Mouse (Mus musculus): ENCODE results near the gene Slc25a17. TPM values are rescaled to one million over a fixed set of nuclear protein-coding genes. Genes with fewer than 3 reads are reported as not detected.

The Slc25a17 gene
- polyA plus RNA-seq, 1 experiment from 2014 or later: 56.4 TPM

- Histone ChIP-seq H3K4me3 (ENCODE audit: control insufficient read depth in 1 of 2, insufficient read depth in 1 of 2, low read depth in 1 of 2, low read length in 2 of 2) (no peak overlapping the region), H3K4me1 (ENCODE audit: control insufficient read depth in 2 of 2, insufficient read depth in 2 of 2, low read length in 2 of 2) (peaks cover 0 to 15% of the 10 kb centered on the region in 2 experiments; a peak in 2 of 4 replicates), H3K4me2 (ENCODE audit: low read length) (no peak overlapping the region), H3K36me3 (ENCODE audit: control insufficient read depth, insufficient read depth, low read length) (0 out of 2 replicates have a peak, but pooled peaks cover 5% of the 10 kb centered on the region), H3K9ac (ENCODE audit: low read length) (no peak overlapping the region), H3K27me3 (ENCODE audit: control insufficient read depth, insufficient read depth, low read length) (no peaks in the 10 kb centered on the region), H3K9me3 (ENCODE audit: control insufficient read depth, low read length) (no peaks in the 10 kb centered on the region), H3K27ac (replicated peaks in 1 of 2; ENCODE audit: control insufficient read depth in 1 of 2, insufficient read depth in 1 of 2, low read depth in 2 of 2, low read length in 2 of 2) (no peak overlapping the region)
- 67% methylated on average over 3 of the region's 3 CpGs for WGBS
- no peak for ATAC-seq (ENCODE audit: insufficient number of reproducible peaks, insufficient read depth, low FRiP score, low read depth)
Measured at GRCm38 (mm10) chr15:81355146-81355761, 5.4 kb downstream of the Slc25a17 start.

GRCm38 (mm10) chr15:81352638-81353037 lies 8.0 kb downstream of the Slc25a17 start:
- no peak overlapping the region for H3K27ac ChIP-seq (replicated peaks in 1 of 2; ENCODE audit: control insufficient read depth in 1 of 2, insufficient read depth in 1 of 2, low read depth in 2 of 2, low read length in 2 of 2)
- WGBS: 79% methylated on average over 1 of the region's 1 CpGs
- no peak for ATAC-seq (ENCODE audit: insufficient number of reproducible peaks, insufficient read depth, low FRiP score, low read depth)
- H3K4me1 ChIP-seq (ENCODE audit: control insufficient read depth in 2 of 2, insufficient read depth in 2 of 2, low read length in 2 of 2): 0 out of 4 replicates have a peak, but pooled peaks cover 0 to 3% of the 10 kb centered on the region in 2 experiments
- no peak overlapping the region for H3K9ac ChIP-seq (ENCODE audit: low read length)
- no peaks in the 10 kb centered on the region for H3K27me3 ChIP-seq (ENCODE audit: control insufficient read depth, insufficient read depth, low read length)
- H3K4me3 ChIP-seq (ENCODE audit: control insufficient read depth in 1 of 2, insufficient read depth in 1 of 2, low read depth in 1 of 2, low read length in 2 of 2): no peak overlapping the region
- 0 out of 2 replicates have a peak, but pooled peaks cover 5% of the 10 kb centered on the region for H3K36me3 ChIP-seq (ENCODE audit: control insufficient read depth, insufficient read depth, low read length)
- H3K9me3 ChIP-seq (ENCODE audit: control insufficient read depth, low read length): no peaks in the 10 kb centered on the region
- H3K4me2 ChIP-seq (ENCODE audit: low read length): no peak overlapping the region

DNA sequence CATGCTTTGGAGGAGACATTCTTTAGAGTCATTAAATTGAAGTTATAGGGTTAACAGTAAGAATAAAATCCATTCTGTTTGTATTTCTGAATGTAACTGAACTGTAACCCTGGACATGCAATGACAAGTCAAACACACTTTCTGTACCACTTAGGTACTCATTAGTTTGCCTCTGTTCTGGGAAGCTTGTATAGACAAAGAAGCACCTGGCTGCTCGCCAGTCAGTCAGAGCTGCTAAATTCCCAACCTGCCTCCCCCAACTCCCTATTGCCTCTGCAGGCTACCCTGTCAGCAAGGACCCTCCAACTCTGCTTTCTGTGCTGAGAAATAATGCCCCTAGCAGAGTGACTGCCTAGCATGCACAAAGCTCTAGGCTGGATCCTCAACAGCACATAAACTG lies 10.2 kb downstream of the Slc25a17 start:
- ATAC-seq (ENCODE audit: insufficient number of reproducible peaks, insufficient read depth, low FRiP score, low read depth): no peak
- H3K9me3 ChIP-seq (ENCODE audit: control insufficient read depth, low read length): no peaks in the 10 kb centered on the region
- H3K36me3 ChIP-seq (ENCODE audit: control insufficient read depth, insufficient read depth, low read length): 0 out of 2 replicates have a peak, but pooled peaks cover 5% of the 10 kb centered on the region
- 0 out of 4 replicates have a peak, but pooled peaks cover 0 to 3% of the 10 kb centered on the region in 2 experiments for H3K4me1 ChIP-seq (ENCODE audit: control insufficient read depth in 2 of 2, insufficient read depth in 2 of 2, low read length in 2 of 2)
- no peak overlapping the region for H3K9ac ChIP-seq (ENCODE audit: low read length)
- no peak overlapping the region for H3K4me3 ChIP-seq (ENCODE audit: control insufficient read depth in 1 of 2, insufficient read depth in 1 of 2, low read depth in 1 of 2, low read length in 2 of 2)
- no peak overlapping the region for H3K27ac ChIP-seq (replicated peaks in 1 of 2; ENCODE audit: control insufficient read depth in 1 of 2, insufficient read depth in 1 of 2, low read depth in 2 of 2, low read length in 2 of 2)
- no peak overlapping the region for H3K4me2 ChIP-seq (ENCODE audit: low read length)
- H3K27me3 ChIP-seq (ENCODE audit: control insufficient read depth, insufficient read depth, low read length): no peaks in the 10 kb centered on the region
- WGBS: 39% methylated on average over 1 of the region's 1 CpGs

DNA sequence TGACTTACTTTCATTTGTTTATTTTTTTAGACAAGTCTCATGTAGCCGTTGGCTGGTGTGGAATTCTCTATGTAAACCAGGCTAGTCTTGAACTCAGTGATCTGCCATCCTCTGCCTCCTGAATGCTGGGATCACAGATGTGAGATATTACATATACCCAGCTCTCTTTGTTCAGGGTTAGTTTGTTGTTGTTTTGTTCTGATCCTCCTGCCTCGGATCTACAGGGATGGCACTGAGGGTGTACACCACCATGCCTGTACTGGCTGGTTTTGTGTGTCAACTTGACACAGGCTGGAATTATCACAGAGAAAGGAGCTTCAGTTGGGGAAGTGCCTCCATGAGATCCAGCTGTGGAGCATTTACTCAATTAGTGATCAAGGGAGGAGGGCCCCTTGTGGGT lies 12.2 kb downstream of the Slc25a17 start:
- no peak overlapping the region for H3K27ac ChIP-seq (replicated peaks in 1 of 2; ENCODE audit: control insufficient read depth in 1 of 2, insufficient read depth in 1 of 2, low read depth in 2 of 2, low read length in 2 of 2)

DNA sequence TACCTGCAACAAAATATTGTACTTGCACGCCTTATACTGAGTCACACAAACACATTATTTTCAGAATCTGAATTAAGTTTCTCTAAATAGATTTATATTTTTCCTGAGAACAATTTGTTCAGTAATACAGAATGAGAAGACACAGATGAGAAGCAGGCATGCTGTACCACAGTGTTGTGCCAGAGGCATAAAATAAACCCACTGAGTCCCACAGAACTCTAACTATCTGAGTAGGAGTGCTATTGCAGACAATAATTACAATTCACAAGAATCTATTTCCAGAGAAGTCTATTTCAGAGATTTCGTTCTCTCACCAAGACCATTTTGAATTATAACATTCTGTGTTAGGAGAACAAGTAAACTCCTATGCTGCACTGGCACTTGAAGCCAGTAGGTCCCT lies 13.1 kb downstream of the Slc25a17 start:
- Histone ChIP-seq H3K27me3 (ENCODE audit: control insufficient read depth, insufficient read depth, low read length) (no peaks in the 10 kb centered on the region), H3K4me1 (ENCODE audit: control insufficient read depth in 2 of 2, insufficient read depth in 2 of 2, low read length in 2 of 2) (0 out of 4 replicates have a peak, but pooled peaks cover 0 to 3% of the 10 kb centered on the region in 2 experiments), H3K4me2 (ENCODE audit: low read length) (no peak overlapping the region), H3K36me3 (ENCODE audit: control insufficient read depth, insufficient read depth, low read length) (peaks cover 19% of the 10 kb centered on the region), H3K4me3 (ENCODE audit: control insufficient read depth in 1 of 2, insufficient read depth in 1 of 2, low read depth in 1 of 2, low read length in 2 of 2) (no peak overlapping the region), H3K9ac (ENCODE audit: low read length) (no peak overlapping the region), H3K9me3 (ENCODE audit: control insufficient read depth, low read length) (no peaks in the 10 kb centered on the region), H3K27ac (replicated peaks in 1 of 2; ENCODE audit: control insufficient read depth in 1 of 2, insufficient read depth in 1 of 2, low read depth in 2 of 2, low read length in 2 of 2) (no peak overlapping the region)
- WGBS: 88% methylated on average over 2 of the region's 2 CpGs
- ATAC-seq (ENCODE audit: insufficient number of reproducible peaks, insufficient read depth, low FRiP score, low read depth): no peak

More for the DNA sequence above, 12.2 kb downstream of the Slc25a17 start:
- no peaks in the 10 kb centered on the region for H3K9me3 ChIP-seq (ENCODE audit: control insufficient read depth, low read length)
- H3K4me3 ChIP-seq (ENCODE audit: control insufficient read depth in 1 of 2, insufficient read depth in 1 of 2, low read depth in 1 of 2, low read length in 2 of 2): no peak overlapping the region
- H3K9ac ChIP-seq (ENCODE audit: low read length): no peak overlapping the region
- H3K4me2 ChIP-seq (ENCODE audit: low read length): no peak overlapping the region
- WGBS: 72% methylated on average over 2 of the region's 2 CpGs
- ATAC-seq (ENCODE audit: insufficient number of reproducible peaks, insufficient read depth, low FRiP score, low read depth): no peak
- no peaks in the 10 kb centered on the region for H3K27me3 ChIP-seq (ENCODE audit: control insufficient read depth, insufficient read depth, low read length)
- 0 out of 4 replicates have a peak, but pooled peaks cover 0 to 3% of the 10 kb centered on the region in 2 experiments for H3K4me1 ChIP-seq (ENCODE audit: control insufficient read depth in 2 of 2, insufficient read depth in 2 of 2, low read length in 2 of 2)
- peaks cover 10% of the 10 kb centered on the region for H3K36me3 ChIP-seq (ENCODE audit: control insufficient read depth, insufficient read depth, low read length)

DNA sequence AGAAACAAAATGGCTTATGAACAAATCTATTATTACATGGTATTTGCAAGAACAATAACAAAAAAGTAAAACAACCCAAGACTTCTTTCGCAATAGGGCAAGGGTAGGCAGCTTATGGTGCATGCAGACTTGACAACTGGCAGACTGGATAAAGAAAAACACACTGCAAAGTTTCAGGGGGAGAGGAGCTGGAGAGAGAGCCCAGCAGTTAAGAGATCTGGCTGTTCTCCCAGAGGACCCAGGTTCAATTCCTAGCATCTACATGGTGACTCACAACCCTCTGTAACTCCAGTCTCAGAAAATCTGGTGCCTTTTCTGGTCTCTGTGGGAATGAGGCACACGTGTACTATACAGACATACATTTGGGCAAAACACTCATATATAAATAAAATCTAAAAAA lies 19.2 kb downstream of the Slc25a17 start:
- H3K36me3 ChIP-seq (ENCODE audit: control insufficient read depth, insufficient read depth, low read length): peaks cover 58% of the 10 kb centered on the region
- ATAC-seq (ENCODE audit: insufficient number of reproducible peaks, insufficient read depth, low FRiP score, low read depth): no peak
- WGBS: 86% methylated on average over 2 of the region's 2 CpGs
- no peaks in the 10 kb centered on the region for H3K4me1 ChIP-seq (ENCODE audit: control insufficient read depth in 2 of 2, insufficient read depth in 2 of 2, low read length in 2 of 2)
- H3K9ac ChIP-seq (ENCODE audit: low read length): no peak overlapping the region
- H3K27me3 ChIP-seq (ENCODE audit: control insufficient read depth, insufficient read depth, low read length): no peaks in the 10 kb centered on the region
- H3K27ac ChIP-seq (replicated peaks in 1 of 2; ENCODE audit: control insufficient read depth in 1 of 2, insufficient read depth in 1 of 2, low read depth in 2 of 2, low read length in 2 of 2): no peak overlapping the region
- H3K4me3 ChIP-seq (ENCODE audit: control insufficient read depth in 1 of 2, insufficient read depth in 1 of 2, low read depth in 1 of 2, low read length in 2 of 2): no peak overlapping the region
- no peaks in the 10 kb centered on the region for H3K9me3 ChIP-seq (ENCODE audit: control insufficient read depth, low read length)
- no peak overlapping the region for H3K4me2 ChIP-seq (ENCODE audit: low read length)

GRCm38 (mm10) chr15:81339158-81339557 lies 21.5 kb downstream of the Slc25a17 start:
- WGBS: 96% methylated on average over 3 of the region's 3 CpGs
- H3K27me3 ChIP-seq (ENCODE audit: control insufficient read depth, insufficient read depth, low read length): no peaks in the 10 kb centered on the region
- no peak overlapping the region for H3K27ac ChIP-seq (replicated peaks in 1 of 2; ENCODE audit: control insufficient read depth in 1 of 2, insufficient read depth in 1 of 2, low read depth in 2 of 2, low read length in 2 of 2)
- H3K4me2 ChIP-seq (ENCODE audit: low read length): no peak overlapping the region
- H3K9me3 ChIP-seq (ENCODE audit: control insufficient read depth, low read length): no peaks in the 10 kb centered on the region
- H3K9ac ChIP-seq (ENCODE audit: low read length): no peak overlapping the region
- peaks cover 74% of the 10 kb centered on the region for H3K36me3 ChIP-seq (ENCODE audit: control insufficient read depth, insufficient read depth, low read length)
- ATAC-seq (ENCODE audit: insufficient number of reproducible peaks, insufficient read depth, low FRiP score, low read depth): no peak
- H3K4me3 ChIP-seq (ENCODE audit: control insufficient read depth in 1 of 2, insufficient read depth in 1 of 2, low read depth in 1 of 2, low read length in 2 of 2): no peak overlapping the region
- no peaks in the 10 kb centered on the region for H3K4me1 ChIP-seq (ENCODE audit: control insufficient read depth in 2 of 2, insufficient read depth in 2 of 2, low read length in 2 of 2)

DNA sequence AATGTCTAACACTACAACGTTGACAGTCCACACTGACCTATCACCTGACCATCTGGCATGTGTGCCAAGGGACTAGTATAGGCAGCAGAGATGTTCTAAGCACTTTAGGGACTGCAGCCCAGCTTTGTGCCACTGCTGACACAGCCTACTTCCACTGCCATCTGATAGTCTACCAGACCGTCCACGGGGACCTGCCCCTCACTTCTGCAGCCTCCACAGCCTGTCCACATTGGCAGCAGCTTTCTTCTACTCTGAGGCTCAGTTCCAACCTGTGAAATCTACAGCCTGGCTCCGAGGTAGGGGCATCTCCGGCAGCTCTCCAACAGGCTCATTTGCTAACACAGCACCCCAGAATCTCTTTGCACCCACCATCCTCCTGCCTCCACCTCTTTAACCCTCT lies 24.1 kb downstream of the Slc25a17 start:
- ATAC-seq (ENCODE audit: insufficient number of reproducible peaks, insufficient read depth, low FRiP score, low read depth): no peak
- H3K36me3 ChIP-seq (ENCODE audit: control insufficient read depth, insufficient read depth, low read length): peaks cover 72% of the 10 kb centered on the region
- H3K9me3 ChIP-seq (ENCODE audit: control insufficient read depth, low read length): no peaks in the 10 kb centered on the region
- H3K27me3 ChIP-seq (ENCODE audit: control insufficient read depth, insufficient read depth, low read length): no peaks in the 10 kb centered on the region
- no peak overlapping the region for H3K4me3 ChIP-seq (ENCODE audit: control insufficient read depth in 1 of 2, insufficient read depth in 1 of 2, low read depth in 1 of 2, low read length in 2 of 2)
- WGBS: 87% methylated on average over 5 of the region's 5 CpGs
- no peak overlapping the region for H3K27ac ChIP-seq (replicated peaks in 1 of 2; ENCODE audit: control insufficient read depth in 1 of 2, insufficient read depth in 1 of 2, low read depth in 2 of 2, low read length in 2 of 2)
- H3K9ac ChIP-seq (ENCODE audit: low read length): no peak overlapping the region
- H3K4me1 ChIP-seq (ENCODE audit: control insufficient read depth in 2 of 2, insufficient read depth in 2 of 2, low read length in 2 of 2): no peaks in the 10 kb centered on the region
- H3K4me2 ChIP-seq (ENCODE audit: low read length): no peak overlapping the region

Data from heart, embryonic 14.5 days (tissue).